Mouse (Mus musculus) limb, embryonic 11.5 days (tissue): ENCODE measurements around the gene Lhx6. TPM values are rescaled to one million over a fixed set of nuclear protein-coding genes. Genes with fewer than 3 reads are reported as not detected.
A peak's percentile ranks its signal among the peaks of the same experiment; 100 is the strongest.
"Not testable (repeated sequence)": the region's sequence is repeated elsewhere in the genome, so short reads cannot be mapped to it uniquely, and the experiment has no call there.

Source experiments
- ATAC-seq: fragments of 200-750 bp; cut with Nextera tagmentation; 2 replicates; pipeline ENCODE4 v1.8.0; 2017; ENCODE audit warnings: low read depth; ENCODE audit not compliant: insufficient number of reproducible peaks, low FRiP score, low TSS enrichment
- DNase-seq: peaks from one replicate; pipeline ENCODE4 v3.0.0-alpha.2; 2015; ENCODE audit warnings: low spot score
- H3K27ac ChIP-seq: fragments of 300-500 bp; sonication (generic); replicated peaks from 2 replicates; pipeline ENCODE4 v1.5.1; 2014; ENCODE audit warnings: low read depth, mild to moderate bottlenecking, low read length
- H3K27me3 ChIP-seq: fragments of 300-500 bp; sonication (generic); 2 replicates; pipeline ENCODE4 v1.6.1; 2014; ENCODE audit warnings: mild to moderate bottlenecking, low read length, mixed read lengths; ENCODE audit not compliant: control insufficient read depth, insufficient read depth
- H3K36me3 ChIP-seq: fragments of 300-500 bp; sonication (generic); 2 replicates; pipeline ENCODE4 v1.6.1; 2014; ENCODE audit warnings: mild to moderate bottlenecking, low read length, moderate library complexity, mixed read lengths; ENCODE audit not compliant: control insufficient read depth, insufficient read depth
- H3K4me1 ChIP-seq: fragments of 300-500 bp; sonication (generic); 2 replicates; pipeline ENCODE4 v1.6.1; 2014; ENCODE audit warnings: low read length, mixed read lengths; ENCODE audit not compliant: control insufficient read depth, insufficient read depth
- H3K4me2 ChIP-seq: fragments of 300-500 bp; sonication (generic); 2 replicates; pipeline ENCODE4 v1.6.1; 2014; ENCODE audit warnings: low read depth, mild to moderate bottlenecking, moderate library complexity; ENCODE audit not compliant: severe bottlenecking
- H3K4me3 ChIP-seq: fragments of 300-500 bp; sonication (generic); 2 replicates; pipeline ENCODE4 v1.5.1; 2014; ENCODE audit warnings: low read depth, low read length
- H3K9ac ChIP-seq: fragments of 300-500 bp; sonication (generic); 2 replicates; pipeline ENCODE4 v1.6.1; 2014; ENCODE audit warnings: mild to moderate bottlenecking, low read length
- H3K9me3 ChIP-seq: fragments of 300-500 bp; sonication (generic); 2 replicates; pipeline ENCODE4 v1.6.1; 2016; ENCODE audit warnings: low read length; ENCODE audit not compliant: control insufficient read depth
- WGBS: fragments of 180-500 bp; shearing (Covaris S2); extraction: QIAGEN DNeasy Blood & Tissue Kit; methylation state at CpG from one replicate; pipeline ENCODE4 v1.1.7; 2014; 5-methylcytosine and 5-hydroxymethylcytosine counted together
- polyA plus RNA-seq: library from polyadenylated mRNA; unstranded; fragments of >200 nt; fragmentation: Nextera tagmentation; extraction: Ambion mirVana; gene quantifications from 2 replicates; pipeline ENCODE4 v1.2.1, GENCODE M21; 2014

Gene Lhx6
- 0.62 and 0.83 TPM in 2 replicates for polyA plus RNA-seq

DNA sequence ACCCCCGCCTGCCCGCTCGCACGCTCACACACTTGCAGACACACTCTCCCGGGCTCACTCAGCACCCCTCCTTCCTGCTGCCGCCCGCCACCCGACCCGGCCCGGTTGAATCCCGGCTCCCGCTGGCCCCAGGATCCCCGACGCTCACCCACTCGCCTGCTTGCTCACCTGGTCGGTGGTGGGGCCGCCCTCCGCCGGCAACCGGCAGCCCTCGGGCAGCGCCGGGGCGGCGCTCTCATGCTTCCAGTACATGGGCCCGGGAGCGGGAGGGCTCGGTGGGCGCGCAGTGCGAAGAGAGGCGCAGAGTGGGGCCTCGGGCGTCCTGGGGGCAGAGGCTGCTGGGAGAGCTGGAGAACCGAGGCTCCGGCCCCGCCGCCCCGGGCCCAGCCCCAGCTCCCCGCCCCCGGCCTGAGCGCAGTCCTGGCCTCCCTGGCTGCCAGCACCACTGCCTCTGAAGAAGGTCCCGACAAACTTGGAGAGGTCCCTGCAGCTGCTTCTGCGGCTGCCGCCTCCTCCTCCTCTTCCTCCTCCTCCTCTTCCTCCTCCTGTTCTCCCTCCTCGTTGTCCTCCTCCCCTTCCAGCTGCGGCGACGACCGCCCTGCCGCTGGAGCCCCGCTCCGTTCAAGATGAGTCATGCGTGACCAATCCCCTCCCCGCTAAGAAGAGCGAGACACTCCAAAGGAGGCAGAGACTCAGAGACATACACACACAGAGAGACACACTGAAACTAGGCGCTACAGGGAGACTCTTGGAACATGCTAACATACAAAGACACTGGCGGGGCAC lies at the start of gene Lhx6:
Gene Lhx6, minus strand, starts transcription at position 453 of the 786 bp plus-strand sequence.
- Histone ChIP-seq H3K9ac (no peak within 1 kb of the TSS), H3K4me3 (peak within 1 kb of the TSS; percentile 32), H3K27ac (0 out of 2 replicates have a peak within 1 kb of the TSS, but pooled peaks have one; percentile 36), H3K4me2 (peak within 1 kb of the TSS; percentile 52), H3K27me3 (peaks cover 85% of the 10 kb centered on the region), H3K9me3 (no peaks in the 10 kb centered on the region), H3K36me3 (no peaks in the 10 kb centered on the region), H3K4me1 (peaks cover 25% of the 10 kb centered on the region)
- no peak for ATAC-seq
- peak; percentile 67 for DNase-seq
- WGBS, result 0% methylated on average over 51 of the region's 58 CpGs

DNA sequence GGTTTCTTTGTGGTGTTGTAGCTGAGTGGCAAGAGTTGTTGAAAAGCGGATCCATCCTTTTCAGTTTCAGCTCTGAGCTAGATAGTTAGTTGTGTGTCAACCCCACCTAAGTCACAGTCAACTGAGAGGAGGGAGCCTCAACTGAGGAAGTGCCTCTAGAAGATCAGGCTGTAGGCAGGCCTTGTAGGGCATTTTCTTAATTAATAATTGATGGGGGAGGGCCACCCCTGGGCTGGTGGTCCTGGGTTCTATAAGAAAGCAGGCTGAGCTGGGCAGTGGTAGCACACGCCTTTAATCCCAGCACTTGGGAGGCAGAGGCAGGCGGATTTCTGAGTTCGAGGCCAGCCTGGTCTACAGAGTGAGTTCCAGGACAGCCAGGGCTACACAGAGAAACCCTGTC lies 47.2 kb upstream of the Lhx6 start:
- WGBS, result 95% methylated on average over 4 of the region's 4 CpGs
- not testable (repeated sequence) for DNase-seq, H3K36me3 ChIP-seq

DNA sequence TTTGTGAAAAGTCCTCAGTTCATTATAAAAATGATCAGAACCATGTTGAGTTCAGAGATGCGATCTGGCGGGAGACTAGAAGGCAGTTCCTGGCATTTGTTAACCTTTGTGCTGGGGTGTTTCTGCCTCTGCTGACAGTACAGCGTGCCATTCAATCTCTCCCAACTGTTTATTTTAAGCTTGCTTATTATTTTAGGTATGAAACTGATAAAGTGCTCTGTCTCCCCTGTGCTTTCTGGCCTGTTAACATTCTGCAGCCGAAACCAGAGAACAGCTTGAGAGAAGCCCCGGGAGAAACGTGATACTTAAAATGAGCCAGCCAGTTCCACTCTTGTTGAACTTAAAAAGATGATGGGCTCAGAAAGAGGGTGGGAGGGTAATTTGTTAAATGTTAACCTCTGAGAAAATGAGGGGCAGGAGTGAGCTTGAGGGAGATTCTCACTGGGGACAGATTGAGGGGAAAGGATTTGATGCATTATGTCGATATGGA lies 43.7 kb upstream of the Lhx6 start:
- no peak for DNase-seq
- WGBS, result 70% methylated on average over 7 of the region's 7 CpGs

More for the DNA sequence above, 47.2 kb upstream of the Lhx6 start:
- not testable (repeated sequence) for H3K4me1 ChIP-seq, H3K4me2 ChIP-seq, H3K27me3 ChIP-seq, H3K4me3 ChIP-seq, H3K9ac ChIP-seq, H3K27ac ChIP-seq, ATAC-seq, H3K9me3 ChIP-seq

DNA sequence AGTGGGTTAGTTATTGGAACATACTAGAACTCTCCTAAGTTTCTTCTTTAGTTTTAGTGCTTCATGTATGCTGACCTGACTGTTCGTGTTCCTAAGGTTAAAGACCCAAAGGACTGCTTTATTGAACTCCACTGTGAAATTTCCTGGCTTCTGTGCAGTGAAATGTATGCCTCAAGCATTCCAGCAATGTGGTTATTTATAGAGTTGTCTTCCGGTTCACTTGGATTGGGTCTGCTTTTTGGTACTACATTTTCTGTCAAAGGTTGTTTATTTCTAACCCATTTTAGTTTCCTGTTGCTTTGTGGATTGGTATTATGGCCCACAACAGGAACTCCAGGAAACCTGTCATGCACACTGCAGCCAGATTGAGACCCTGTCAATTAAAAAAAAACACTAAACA lies 33.9 kb upstream of the Lhx6 start:
- H3K9me3 ChIP-seq, result no peaks in the 10 kb centered on the region
- no peak for DNase-seq
- H3K4me2 ChIP-seq, result no peak overlapping the region
- no peaks in the 10 kb centered on the region for H3K27me3 ChIP-seq
- H3K4me1 ChIP-seq, result peaks cover 4% of the 10 kb centered on the region
- H3K27ac ChIP-seq, result no peak overlapping the region
- no peak for ATAC-seq
- WGBS, result 82% methylated on average over 2 of the region's 2 CpGs
- no peak overlapping the region for H3K4me3 ChIP-seq
- H3K9ac ChIP-seq, result no peak overlapping the region
- H3K36me3 ChIP-seq, result peaks cover 2% of the 10 kb centered on the region; the same call in 1 of the 2 replicates

More for the DNA sequence above, 43.7 kb upstream of the Lhx6 start:
- H3K27me3 ChIP-seq, result no peaks in the 10 kb centered on the region
- H3K9ac ChIP-seq, result no peak overlapping the region
- no peak overlapping the region for H3K4me2 ChIP-seq
- ATAC-seq, result no peak
- H3K4me3 ChIP-seq, result no peak overlapping the region
- H3K4me1 ChIP-seq, result no peaks in the 10 kb centered on the region
- H3K36me3 ChIP-seq, result no peaks in the 10 kb centered on the region; the same call in 1 of the 2 replicates
- no peak overlapping the region for H3K27ac ChIP-seq
- H3K9me3 ChIP-seq, result no peaks in the 10 kb centered on the region

DNA sequence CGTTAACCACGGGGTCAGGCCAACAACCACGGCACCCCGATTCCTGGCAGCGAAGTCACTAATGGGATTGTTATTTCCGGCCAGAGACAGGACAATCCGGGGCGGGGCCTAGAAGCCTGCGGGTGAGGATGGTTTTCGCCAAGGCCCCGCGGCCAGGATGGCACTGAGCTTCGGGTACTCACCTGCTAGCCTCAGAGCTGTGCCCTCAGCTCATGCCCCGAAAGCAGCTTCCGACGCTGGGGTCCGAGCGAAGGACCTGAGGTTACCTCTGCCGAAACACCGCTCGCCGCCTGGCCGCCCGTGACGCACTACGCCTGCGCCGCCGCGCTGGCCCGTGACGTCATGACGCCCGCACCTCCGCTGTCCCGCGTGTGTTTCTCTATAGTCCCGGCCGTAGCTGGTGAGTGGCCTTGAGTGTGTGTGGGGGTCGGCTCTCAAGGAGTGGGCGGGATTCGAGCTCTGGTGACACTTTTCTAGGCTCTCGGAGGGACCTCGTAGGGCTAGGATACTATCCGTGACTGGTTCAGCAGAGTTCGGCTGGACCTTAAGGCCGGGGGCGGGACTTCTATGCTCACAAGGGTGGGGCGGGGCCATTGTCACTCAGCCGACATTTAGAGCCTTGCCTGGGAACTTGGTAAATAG lies 31.2 kb upstream of the Lhx6 start, which contains the start of the genes Mrrf and Rbm18:
Gene Mrrf, plus strand, starts transcription at position 90 of the 642 bp plus-strand sequence.
Gene Rbm18, minus strand, starts transcription at position 474 of the 642 bp plus-strand sequence.
- Histone ChIP-seq H3K27ac (peak within 1 kb of the TSS; percentile 51; the same call in 1 of the 2 replicates), H3K4me2 (peak within 1 kb of the TSS; percentile 71), H3K36me3 (peaks cover 6% of the 10 kb centered on the region), H3K27me3 (no peaks in the 10 kb centered on the region), H3K4me1 (peaks cover 4% of the 10 kb centered on the region), H3K4me3 (peak within 1 kb of the TSS; percentile 79), H3K9ac (peak within 1 kb of the TSS; percentile 83), H3K9me3 (no peaks in the 10 kb centered on the region)
- DNase-seq (peak; percentile 95), ATAC-seq (peak; percentile 97)
- WGBS, result under 1% methylated on average over 50 of the region's 50 CpGs

DNA sequence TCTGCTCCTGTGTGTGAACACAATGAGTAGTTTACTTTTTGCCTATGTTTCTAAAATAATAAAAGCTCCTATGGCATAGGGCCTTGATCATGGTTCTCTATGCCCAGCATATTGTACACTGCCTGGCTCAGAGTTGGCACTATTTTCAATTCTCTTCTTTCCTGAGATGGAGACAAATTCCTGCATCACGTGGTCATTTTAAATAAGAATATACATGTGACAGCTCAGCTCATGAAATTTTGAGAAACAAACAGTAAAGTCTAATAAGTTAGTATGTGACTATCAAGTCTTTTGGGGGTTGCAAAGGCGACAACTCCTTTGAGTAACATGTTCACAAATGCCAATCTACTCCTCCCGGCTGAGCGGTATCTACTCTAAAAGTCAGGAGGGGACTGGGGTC lies 30.7 kb upstream of the Lhx6 start:
- peak overlapping the region; percentile 83 for H3K9ac ChIP-seq
- WGBS, result 2% methylated on average over 4 of the region's 4 CpGs
- H3K27ac ChIP-seq, result peak overlapping the region; percentile 51; the same call in 1 of the 2 replicates
- peak overlapping the region; percentile 71 for H3K4me2 ChIP-seq
- DNase-seq (no peak), ATAC-seq (no peak)
- H3K4me3 ChIP-seq, result peak overlapping the region; percentile 79
- H3K4me1 ChIP-seq, result peaks cover 4% of the 10 kb centered on the region
- H3K27me3 ChIP-seq, result no peaks in the 10 kb centered on the region
- H3K9me3 ChIP-seq, result no peaks in the 10 kb centered on the region
- H3K36me3 ChIP-seq, result peaks cover 6% of the 10 kb centered on the region

DNA sequence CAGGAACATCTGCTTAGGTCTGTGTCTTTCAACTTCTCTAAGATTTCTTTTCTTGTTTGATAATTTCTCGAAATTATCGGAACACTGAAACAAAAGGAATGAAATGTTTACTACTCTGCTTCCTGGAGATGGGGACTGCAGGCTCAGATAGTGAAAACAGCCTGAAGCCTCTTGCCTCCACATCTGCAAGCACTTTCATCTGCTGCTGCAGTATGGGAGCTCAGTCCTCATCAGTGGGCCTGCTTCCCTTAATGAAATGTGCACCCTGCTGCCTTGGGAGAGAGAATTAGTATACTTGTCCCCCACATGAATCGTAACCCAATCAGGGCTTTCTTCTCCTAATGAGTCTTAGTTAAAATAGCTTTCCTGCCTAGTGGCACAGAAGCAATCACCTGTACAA lies 23.8 kb upstream of the Lhx6 start:
- ATAC-seq, result no peak
- no peak overlapping the region for H3K4me2 ChIP-seq
- H3K27ac ChIP-seq, result no peak overlapping the region
- no peak for DNase-seq
- H3K4me3 ChIP-seq, result no peak overlapping the region
- H3K4me1 ChIP-seq, result no peaks in the 10 kb centered on the region
- no peaks in the 10 kb centered on the region for H3K9me3 ChIP-seq
- WGBS, result 67% methylated on average over 3 of the region's 3 CpGs
- H3K9ac ChIP-seq, result no peak overlapping the region
- H3K36me3 ChIP-seq, result peaks cover 14% of the 10 kb centered on the region
- H3K27me3 ChIP-seq, result no peaks in the 10 kb centered on the region

DNA sequence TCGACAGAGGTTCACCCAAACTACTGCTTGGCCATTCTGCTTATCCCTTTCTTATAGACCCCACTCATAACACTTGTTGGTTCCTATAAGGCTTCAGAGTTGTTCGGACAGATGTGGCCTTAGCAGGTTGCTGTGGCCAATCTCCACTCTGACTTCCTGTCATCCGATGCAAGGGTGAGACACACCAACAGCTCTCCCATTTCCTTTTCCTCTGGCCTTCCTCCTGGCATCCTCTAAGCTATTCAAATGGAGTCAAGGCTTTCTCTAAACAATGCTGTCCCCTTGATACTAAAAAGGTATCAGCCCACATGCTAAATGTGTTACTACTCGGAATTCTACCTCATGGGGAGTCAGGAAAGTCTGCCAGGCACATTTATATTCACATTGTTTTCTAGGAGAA lies 22.8 kb upstream of the Lhx6 start:
- 85% methylated on average over 4 of the region's 4 CpGs for WGBS
- H3K36me3 ChIP-seq, result peaks cover 16% of the 10 kb centered on the region
- no peak overlapping the region for H3K4me2 ChIP-seq
- H3K9ac ChIP-seq, result no peak overlapping the region
- H3K4me3 ChIP-seq, result no peak overlapping the region
- no peaks in the 10 kb centered on the region for H3K4me1 ChIP-seq
- no peaks in the 10 kb centered on the region for H3K9me3 ChIP-seq
- ATAC-seq (no peak), DNase-seq (no peak)
- no peak overlapping the region for H3K27ac ChIP-seq
- no peaks in the 10 kb centered on the region for H3K27me3 ChIP-seq
